Mouse (Mus musculus): ENCODE measurements around the gene Tacr1. TPM values are rescaled to one million over a fixed set of nuclear protein-coding genes. Genes with fewer than 3 reads are reported as not detected.

The Tacr1 gene
- total and polyA plus RNA-seq, 3 experiments = not detected

GRCm38 (mm10) chr6:82589387-82589786 is 187.3 kb downstream of the Tacr1 start:
- H3K27ac ChIP-seq (ENCODE audit: control insufficient read depth, low read depth, low read length) = no peak overlapping the region
- H3K9me3 ChIP-seq (replicated peaks; ENCODE audit: insufficient read depth, low read length) = no peaks in the 10 kb centered on the region
- no peaks in the 10 kb centered on the region for H3K79me2 ChIP-seq (ENCODE audit: control insufficient read depth, insufficient read depth, low read length, poor library complexity)
- no peak overlapping the region for H3K9ac ChIP-seq (ENCODE audit: control insufficient read depth, low read depth, low read length, poor library complexity, severe bottlenecking)
- H3K4me1 ChIP-seq (ENCODE audit: control insufficient read depth in 1 of 2, insufficient read depth in 2 of 2, low read length in 2 of 2) = no peaks in the 10 kb centered on the region
- H3K4me3 ChIP-seq (ENCODE audit: control insufficient read depth in 1 of 2, insufficient read depth in 1 of 2, low read depth in 2 of 2, low read length in 2 of 2) = no peak overlapping the region
- TF ChIP-seq SIN3A (IDR thresholded peaks at IDR 0.05; ENCODE audit: low read length) (no peak), JUND (IDR thresholded peaks at IDR 0.05; ENCODE audit: low read depth, low read length) (no peak), SMC3 (IDR thresholded peaks at IDR 0.05; ENCODE audit: low read depth, low read length) (no peak), MAZ (IDR thresholded peaks at IDR 0.05; ENCODE audit: low read depth, low read length) (no peak), USF2 (IDR thresholded peaks at IDR 0.05; ENCODE audit: borderline replicate concordance in 1 of 2, insufficient read depth in 1 of 2, low read depth in 1 of 2, low read length in 2 of 2) (no peak), TBP (IDR thresholded peaks at IDR 0.05; ENCODE audit: low read depth, low read length) (no peak), USF1 (IDR thresholded peaks at IDR 0.05; ENCODE audit: low read depth, low read length) (no peak), ZC3H11A (IDR thresholded peaks at IDR 0.05; ENCODE audit: low read depth, low read length) (no peak), POLR2AphosphoS2 (IDR thresholded peaks at IDR 0.05; ENCODE audit: low read length) (no peak), GABPA (IDR thresholded peaks at IDR 0.05; ENCODE audit: low read depth, low read length) (no peak), GATA1 (IDR thresholded peaks at IDR 0.05; ENCODE audit: low read depth, low read length) (no peak), ZNF384 (IDR thresholded peaks at IDR 0.05; ENCODE audit: low read depth, low read length) (no peak)
- H3K27me3 ChIP-seq (ENCODE audit: control insufficient read depth in 1 of 2, insufficient read depth in 2 of 2, low read length in 2 of 2) = no peaks in the 10 kb centered on the region
- no peaks in the 10 kb centered on the region for H3K36me3 ChIP-seq (ENCODE audit: control insufficient read depth in 1 of 2, insufficient read depth in 2 of 2, low read length in 2 of 2)
- DNase-seq (ENCODE audit: low read depth, low spot score) = no peak

GRCm38 (mm10) chr6:82595461-82596090 is 193.4 kb downstream of the Tacr1 start:
- Histone ChIP-seq H3K4me1 (ENCODE audit: control insufficient read depth in 1 of 2, insufficient read depth in 2 of 2, low read length in 2 of 2) (no peaks in the 10 kb centered on the region), H3K4me3 (ENCODE audit: control insufficient read depth in 1 of 2, insufficient read depth in 1 of 2, low read depth in 2 of 2, low read length in 2 of 2) (no peak overlapping the region), H3K9ac (ENCODE audit: control insufficient read depth, low read depth, low read length, poor library complexity, severe bottlenecking) (no peak overlapping the region), H3K79me2 (ENCODE audit: control insufficient read depth, insufficient read depth, low read length, poor library complexity) (no peaks in the 10 kb centered on the region), H3K36me3 (ENCODE audit: control insufficient read depth in 1 of 2, insufficient read depth in 2 of 2, low read length in 2 of 2) (no peaks in the 10 kb centered on the region), H3K27me3 (ENCODE audit: control insufficient read depth in 1 of 2, insufficient read depth in 2 of 2, low read length in 2 of 2) (no peaks in the 10 kb centered on the region), H3K27ac (ENCODE audit: control insufficient read depth, low read depth, low read length) (no peak overlapping the region), H3K9me3 (replicated peaks; ENCODE audit: insufficient read depth, low read length) (no peaks in the 10 kb centered on the region)
- no peak for DNase-seq (ENCODE audit: low read depth, low spot score)
- TF ChIP-seq RAD21 (IDR thresholded peaks at IDR 0.05; ENCODE audit: low read depth, low read length) (no peak), ZMIZ1 (IDR thresholded peaks at IDR 0.05; ENCODE audit: low read depth, low read length) (no peak)

DNA sequence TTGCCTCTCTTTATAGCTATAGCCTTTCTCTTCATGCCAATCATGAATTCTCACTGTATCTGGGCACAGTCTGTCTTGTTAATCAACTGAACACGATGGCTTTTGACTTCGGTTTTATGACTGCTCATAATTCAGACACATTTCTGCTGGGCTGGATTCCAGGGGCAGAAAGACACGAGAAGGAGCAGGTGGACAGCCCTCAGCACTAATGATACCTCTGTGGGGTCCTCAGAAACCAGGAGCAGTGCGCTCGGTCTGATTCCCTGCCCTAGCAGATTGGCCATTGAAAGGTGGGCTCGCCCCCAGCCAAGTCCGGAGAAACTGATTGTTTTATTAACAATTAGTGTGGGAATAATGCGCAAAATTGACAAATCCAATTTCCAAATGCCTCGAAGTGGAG is 201.1 kb downstream of the Tacr1 start:
- Histone ChIP-seq H3K36me3 (ENCODE audit: control insufficient read depth in 1 of 2, insufficient read depth in 2 of 2, low read length in 2 of 2) (no peaks in the 10 kb centered on the region), H3K79me2 (ENCODE audit: control insufficient read depth, insufficient read depth, low read length, poor library complexity) (no peaks in the 10 kb centered on the region), H3K27me3 (ENCODE audit: control insufficient read depth in 1 of 2, insufficient read depth in 2 of 2, low read length in 2 of 2) (peaks cover 0 to 2% of the 10 kb centered on the region in 2 experiments; a peak in 1 of 4 replicates), H3K4me1 (ENCODE audit: control insufficient read depth in 1 of 2, insufficient read depth in 2 of 2, low read length in 2 of 2) (no peaks in the 10 kb centered on the region), H3K9ac (ENCODE audit: control insufficient read depth, low read depth, low read length, poor library complexity, severe bottlenecking) (no peak overlapping the region), H3K4me3 (ENCODE audit: control insufficient read depth in 1 of 2, insufficient read depth in 1 of 2, low read depth in 2 of 2, low read length in 2 of 2) (no peak overlapping the region), H3K27ac (ENCODE audit: control insufficient read depth, low read depth, low read length) (no peak overlapping the region), H3K9me3 (replicated peaks; ENCODE audit: insufficient read depth, low read length) (no peaks in the 10 kb centered on the region)
- no peak for DNase-seq (ENCODE audit: low read depth, low spot score)
- TF ChIP-seq BHLHE40 (IDR thresholded peaks at IDR 0.05; ENCODE audit: borderline replicate concordance, low read depth, low read length) = no peak
- no peak for TF ChIP-seq POLR2AphosphoS5 (IDR thresholded peaks at IDR 0.05; ENCODE audit: borderline replicate concordance, low read depth, low read length)
- no peak for TF ChIP-seq E2F4 (IDR thresholded peaks at IDR 0.05; ENCODE audit: borderline replicate concordance, low read depth, low read length)

Measured in MEL (cell line).